Mouse (Mus musculus): ENCODE data around the gene Crb1. TPM values are rescaled to one million over a fixed set of nuclear protein-coding genes. Genes with fewer than 3 reads are reported as not detected.

Gene Crb1
- polyA plus RNA-seq, 1 experiment from 2014 or later = 0.10 TPM

GRCm38 (mm10) chr1:139379621-139379984 lies 2.7 kb upstream of the Crb1 start:
- no peak overlapping the region for H3K27ac ChIP-seq
- H3K4me3 ChIP-seq (replicated peaks) = no peak overlapping the region
- no peak overlapping the region for H3K9ac ChIP-seq
- H3K27me3 ChIP-seq (replicated peaks) = no peaks in the 10 kb centered on the region
- no peak for ATAC-seq
- no peak overlapping the region for H3K4me2 ChIP-seq (replicated peaks)
- no peaks in the 10 kb centered on the region for H3K4me1 ChIP-seq (replicated peaks)
- H3K9me3 ChIP-seq = no peaks in the 10 kb centered on the region
- no peaks in the 10 kb centered on the region for H3K36me3 ChIP-seq
- WGBS = 36% methylated on average over 4 of the region's 4 CpGs

GRCm38 (mm10) chr1:139378861-139379620 lies 2.1 kb upstream of the Crb1 start:
- H3K9me3 ChIP-seq = no peaks in the 10 kb centered on the region
- H3K4me3 ChIP-seq (replicated peaks) = no peak overlapping the region
- no peaks in the 10 kb centered on the region for H3K27me3 ChIP-seq (replicated peaks)
- 27% methylated on average over 11 of the region's 11 CpGs for WGBS
- no peaks in the 10 kb centered on the region for H3K36me3 ChIP-seq
- H3K4me2 ChIP-seq (replicated peaks) = no peak overlapping the region
- ATAC-seq = no peak
- no peak overlapping the region for H3K9ac ChIP-seq
- no peaks in the 10 kb centered on the region for H3K4me1 ChIP-seq (replicated peaks)
- no peak overlapping the region for H3K27ac ChIP-seq

GRCm38 (mm10) chr1:139375900-139376299 lies 1.0 kb downstream of the Crb1 start:
- WGBS = 32% methylated on average over 6 of the region's 6 CpGs
- Histone ChIP-seq H3K36me3 (no peaks in the 10 kb centered on the region), H3K9ac (no peak overlapping the region), H3K4me3 (replicated peaks) (no peak overlapping the region), H3K4me1 (replicated peaks) (no peaks in the 10 kb centered on the region), H3K27me3 (replicated peaks) (no peaks in the 10 kb centered on the region), H3K9me3 (no peaks in the 10 kb centered on the region), H3K4me2 (replicated peaks) (no peak overlapping the region), H3K27ac (no peak overlapping the region)
- ATAC-seq = no peak

- no peaks in the 10 kb centered on the region for H3K4me1 ChIP-seq (replicated peaks)
- H3K9me3 ChIP-seq = no peaks in the 10 kb centered on the region
- no peak overlapping the region for H3K27ac ChIP-seq
- H3K4me2 ChIP-seq (replicated peaks) = no peak overlapping the region
- WGBS = 65% methylated on average over 6 of the region's 6 CpGs
- no peak overlapping the region for H3K4me3 ChIP-seq (replicated peaks)
- H3K27me3 ChIP-seq (replicated peaks) = no peaks in the 10 kb centered on the region
- no peaks in the 10 kb centered on the region for H3K36me3 ChIP-seq
- no peak overlapping the region for H3K9ac ChIP-seq
- ATAC-seq = no peak
These were observed 5.6 kb downstream of the Crb1 start for GRCm38 (mm10) chr1:139371341-139371740.

GRCm38 (mm10) chr1:139348566-139348965 lies 28.3 kb downstream of the Crb1 start:
- no peak for ATAC-seq
- Histone ChIP-seq H3K9ac (no peak overlapping the region), H3K36me3 (no peaks in the 10 kb centered on the region), H3K4me2 (replicated peaks) (no peak overlapping the region), H3K4me1 (replicated peaks) (no peaks in the 10 kb centered on the region), H3K4me3 (replicated peaks) (no peak overlapping the region), H3K27me3 (replicated peaks) (no peaks in the 10 kb centered on the region), H3K27ac (no peak overlapping the region), H3K9me3 (no peaks in the 10 kb centered on the region)
- WGBS = 52% methylated on average over 4 of the region's 4 CpGs

GRCm38 (mm10) chr1:139346602-139347371 lies 30.1 kb downstream of the Crb1 start:
- WGBS = 74% methylated on average over 11 of the region's 11 CpGs
- Histone ChIP-seq H3K9ac (no peak overlapping the region), H3K27ac (no peak overlapping the region), H3K27me3 (replicated peaks) (no peaks in the 10 kb centered on the region), H3K36me3 (no peaks in the 10 kb centered on the region), H3K4me2 (replicated peaks) (no peak overlapping the region), H3K9me3 (no peaks in the 10 kb centered on the region), H3K4me3 (replicated peaks) (no peak overlapping the region), H3K4me1 (replicated peaks) (no peaks in the 10 kb centered on the region)
- ATAC-seq = no peak

GRCm38 (mm10) chr1:139346030-139346601 lies 30.8 kb downstream of the Crb1 start:
- Histone ChIP-seq H3K9ac (no peak overlapping the region), H3K36me3 (no peaks in the 10 kb centered on the region), H3K4me3 (replicated peaks) (no peak overlapping the region), H3K4me2 (replicated peaks) (no peak overlapping the region), H3K9me3 (no peaks in the 10 kb centered on the region), H3K4me1 (replicated peaks) (no peaks in the 10 kb centered on the region), H3K27me3 (replicated peaks) (no peaks in the 10 kb centered on the region), H3K27ac (no peak overlapping the region)
- 87% methylated on average over 6 of the region's 6 CpGs for WGBS
- no peak for ATAC-seq

GRCm38 (mm10) chr1:139340178-139340859 lies 36.6 kb downstream of the Crb1 start:
- Histone ChIP-seq H3K9ac (no peak overlapping the region), H3K27ac (no peak overlapping the region), H3K4me2 (replicated peaks) (no peak overlapping the region), H3K4me3 (replicated peaks) (no peak overlapping the region), H3K36me3 (no peaks in the 10 kb centered on the region), H3K4me1 (replicated peaks) (no peaks in the 10 kb centered on the region), H3K9me3 (no peaks in the 10 kb centered on the region), H3K27me3 (replicated peaks) (no peaks in the 10 kb centered on the region)
- ATAC-seq = 0 out of 2 replicates have a peak, but pooled peaks have one; percentile 58
- 9% methylated on average over 1 of the region's 2 CpGs for WGBS

GRCm38 (mm10) chr1:139336997-139337396 lies 39.9 kb downstream of the Crb1 start:
- no peaks in the 10 kb centered on the region for H3K4me1 ChIP-seq (replicated peaks)
- H3K27me3 ChIP-seq (replicated peaks) = no peaks in the 10 kb centered on the region
- H3K9me3 ChIP-seq = no peaks in the 10 kb centered on the region
- no peak overlapping the region for H3K4me2 ChIP-seq (replicated peaks)
- WGBS = 73% methylated on average over 2 of the region's 2 CpGs
- H3K36me3 ChIP-seq = no peaks in the 10 kb centered on the region
- ATAC-seq = no peak
- no peak overlapping the region for H3K27ac ChIP-seq
- H3K4me3 ChIP-seq (replicated peaks) = no peak overlapping the region
- no peak overlapping the region for H3K9ac ChIP-seq

GRCm38 (mm10) chr1:139328811-139329210 lies 48.1 kb downstream of the Crb1 start:
- H3K9ac ChIP-seq = no peak overlapping the region
- H3K4me2 ChIP-seq (replicated peaks) = no peak overlapping the region
- H3K36me3 ChIP-seq = no peaks in the 10 kb centered on the region
- no peaks in the 10 kb centered on the region for H3K27me3 ChIP-seq (replicated peaks)
- H3K27ac ChIP-seq = no peak overlapping the region
- no peaks in the 10 kb centered on the region for H3K9me3 ChIP-seq
- no peaks in the 10 kb centered on the region for H3K4me1 ChIP-seq (replicated peaks)
- WGBS = 88% methylated on average over 1 of the region's 1 CpGs
- no peak overlapping the region for H3K4me3 ChIP-seq (replicated peaks)
- no peak for ATAC-seq

GRCm38 (mm10) chr1:139328286-139328685 lies 48.6 kb downstream of the Crb1 start:
- ATAC-seq = no peak
- Histone ChIP-seq H3K4me1 (replicated peaks) (no peaks in the 10 kb centered on the region), H3K27ac (no peak overlapping the region), H3K4me3 (replicated peaks) (no peak overlapping the region), H3K9ac (no peak overlapping the region), H3K9me3 (no peaks in the 10 kb centered on the region), H3K27me3 (replicated peaks) (no peaks in the 10 kb centered on the region), H3K4me2 (replicated peaks) (no peak overlapping the region), H3K36me3 (no peaks in the 10 kb centered on the region)
- 83% methylated on average over 5 of the region's 5 CpGs for WGBS

- whole genome bisulfite sequencing = 74% methylated on average over 2 of the region's 2 CpGs
- no peaks in the 10 kb centered on the region for H3K9me3 ChIP-seq
- no peak overlapping the region for H3K9ac ChIP-seq
- no peaks in the 10 kb centered on the region for H3K36me3 ChIP-seq
- H3K27me3 ChIP-seq (replicated peaks) = no peaks in the 10 kb centered on the region
- no peaks in the 10 kb centered on the region for H3K4me1 ChIP-seq (replicated peaks)
- no peak overlapping the region for H3K4me3 ChIP-seq (replicated peaks)
- no peak for ATAC-seq
- no peak overlapping the region for H3K4me2 ChIP-seq (replicated peaks)
- H3K27ac ChIP-seq = no peak overlapping the region
These were observed 51.5 kb downstream of the Crb1 start for GRCm38 (mm10) chr1:139325378-139325777.
